In genomic region chr19:8632029-8632428, GRCm38 (mm10) we compare ENCODE assay signal across 27 mouse cellular contexts. TPM values are rescaled to one million over a fixed set of nuclear protein-coding genes. Genes with fewer than 3 reads are reported as not detected.
DNase-seq lines count a peak whose midpoint lies in the region; ATAC-seq and TF ChIP-seq lines count a peak whose summit lies in the region.
"Had no signal": no experiment of that assay in that cellular context is flagged by ENCODE, and none has a peak within 500 bp of the region (broad histone marks: within the 10 kb centered on the region; RNA-seq: fewer than 3 reads in every experiment).

No protein-coding gene starts in this region.

- TF ChIP-seq RAD21 in MEL (IDR thresholded peaks at IDR 0.05; ENCODE audit: low read depth, low read length) = no peak

- no peak overlapping the region for H3K4me3 ChIP-seq in liver, adult 2 months (ENCODE audit: insufficient read depth, low read depth, low read length)
- no peak overlapping the region for H3K4me3 ChIP-seq in liver, embryonic 11.5 days (ENCODE audit: low read depth, low read length)
- no peak overlapping the region for H3K4me3 ChIP-seq in MEL (ENCODE audit: control insufficient read depth in 1 of 2, insufficient read depth in 1 of 2, low read depth in 2 of 2, low read length in 2 of 2)
- H3K4me3 ChIP-seq in hindbrain, embryonic 10.5 days = no peak overlapping the region
- H3K4me3 ChIP-seq: embryonic facial prominence, embryonic 13.5 days; embryonic facial prominence, embryonic 15.5 days; erythroblast, embryonic 14.5 days; forebrain, embryonic 10.5 days; forebrain, embryonic 12.5 days had no signal

- H3K36me3 ChIP-seq in liver, adult 2 months (ENCODE audit: control insufficient read depth, insufficient read depth, low read length) = no peaks in the 10 kb centered on the region
- H3K36me3 ChIP-seq in liver, embryonic 11.5 days (ENCODE audit: control insufficient read depth, insufficient read depth, low read length) = no peaks in the 10 kb centered on the region
- H3K36me3 ChIP-seq in MEL (ENCODE audit: control insufficient read depth in 1 of 2, insufficient read depth in 2 of 2, low read length in 2 of 2) = no peaks in the 10 kb centered on the region
- no peaks in the 10 kb centered on the region for H3K36me3 ChIP-seq in hindbrain, embryonic 10.5 days
- H3K36me3 ChIP-seq: embryonic facial prominence, embryonic 13.5 days; embryonic facial prominence, embryonic 15.5 days; forebrain, embryonic 10.5 days; forebrain, embryonic 12.5 days had no signal

- H3K27ac ChIP-seq in liver, adult 2 months (replicated peaks; ENCODE audit: insufficient read depth, low read depth, low read length) = no peak overlapping the region
- no peak overlapping the region for H3K27ac ChIP-seq in liver, embryonic 11.5 days (ENCODE audit: low read depth, low read length)
- no peak overlapping the region for H3K27ac ChIP-seq in MEL (ENCODE audit: control insufficient read depth, low read depth, low read length)
- no peak overlapping the region for H3K27ac ChIP-seq in hindbrain, embryonic 10.5 days
- H3K27ac ChIP-seq: embryonic facial prominence, embryonic 13.5 days; embryonic facial prominence, embryonic 15.5 days; forebrain, embryonic 10.5 days; forebrain, embryonic 12.5 days had no signal

- H3K9me3 ChIP-seq in liver, embryonic 11.5 days (ENCODE audit: control insufficient read depth, low read length) = no peaks in the 10 kb centered on the region
- H3K9me3 ChIP-seq in MEL (replicated peaks; ENCODE audit: insufficient read depth, low read length) = no peaks in the 10 kb centered on the region
- no peaks in the 10 kb centered on the region; the same call in 1 of the 2 replicates for H3K9me3 ChIP-seq in hindbrain, embryonic 10.5 days
- H3K9me3 ChIP-seq: embryonic facial prominence, embryonic 13.5 days; embryonic facial prominence, embryonic 15.5 days; forebrain, embryonic 10.5 days; forebrain, embryonic 12.5 days had no signal

- H3K27me3 ChIP-seq in liver, adult 2 months (ENCODE audit: control insufficient read depth, insufficient read depth, low read length) = no peaks in the 10 kb centered on the region
- H3K27me3 ChIP-seq in liver, embryonic 11.5 days (replicated peaks; ENCODE audit: control insufficient read depth, insufficient read depth, low read length) = no peaks in the 10 kb centered on the region
- 0 out of 4 replicates have a peak, but pooled peaks cover 0 to 2% of the 10 kb centered on the region in 2 experiments for H3K27me3 ChIP-seq in MEL (ENCODE audit: control insufficient read depth in 1 of 2, insufficient read depth in 2 of 2, low read length in 2 of 2)
- H3K27me3 ChIP-seq in hindbrain, embryonic 10.5 days (ENCODE audit: insufficient read depth, poor library complexity, severe bottlenecking) = no peaks in the 10 kb centered on the region
- H3K27me3 ChIP-seq: embryonic facial prominence, embryonic 13.5 days; embryonic facial prominence, embryonic 15.5 days; forebrain, embryonic 12.5 days had no signal

- peak; percentile 16 for DNase-seq in liver, adult 2 months (ENCODE audit: extremely low read depth, low read depth, low spot score)
- no peak for DNase-seq in liver, embryonic 11.5 days (ENCODE audit: low spot score)
- peak; percentile 32 for DNase-seq in MEL (ENCODE audit: low read depth, low spot score)
- DNase-seq in MEL-GATA-1-ER (ENCODE audit: extremely low read depth, low read depth) = peak; percentile 7
- no peak for DNase-seq in spleen, postnatal 14 days (ENCODE audit: low spot score in 2 of 2)
- DNase-seq in cerebellum, adult 9-10 months = no peak
- no peak for DNase-seq in hindbrain, embryonic 10.5 days (ENCODE audit: low spot score)
- DNase-seq: adrenal gland, adult 2 months; adrenal gland, postnatal 10 days; adrenal gland, postnatal 25 days; cerebellum, adult 11-12 months; cerebellum, adult 2 months; cerebellum, adult 9-11 months; cerebellum, postnatal 14 days; cerebellum, postnatal 36 days; embryo, embryonic 11 days had no signal

- WGBS in liver, adult 2 months = 32% methylated on average over 1 of the region's 1 CpGs
- 72% methylated on average over 1 of the region's 1 CpGs for WGBS in liver, embryonic 11.5 days
- 80% methylated on average over 1 of the region's 1 CpGs for WGBS in hindbrain, embryonic 10.5 days

- no peak overlapping the region for H3K9ac ChIP-seq in liver, adult 2 months (ENCODE audit: low read depth, low read length)
- H3K9ac ChIP-seq in liver, embryonic 11.5 days (ENCODE audit: low read depth, low read length) = no peak overlapping the region
- H3K9ac ChIP-seq in MEL (ENCODE audit: control insufficient read depth, low read depth, low read length, poor library complexity, severe bottlenecking) = no peak overlapping the region
- H3K9ac ChIP-seq: embryonic facial prominence, embryonic 13.5 days; embryonic facial prominence, embryonic 15.5 days; forebrain, embryonic 12.5 days had no signal

- no peaks in the 10 kb centered on the region for H3K79me2 ChIP-seq in liver, adult 2 months (ENCODE audit: control insufficient read depth, insufficient read depth, low read length)
- no peaks in the 10 kb centered on the region for H3K79me2 ChIP-seq in MEL (ENCODE audit: control insufficient read depth, insufficient read depth, low read length, poor library complexity)

- TF ChIP-seq CTCF in liver, adult 2 months (IDR thresholded peaks at IDR 0.05; ENCODE audit: low read depth, low read length) = no peak
- no peak for TF ChIP-seq CTCF in MEL (IDR thresholded peaks at IDR 0.05 in 2 of 3, conservative IDR thresholded peaks at IDR 0.05 in 1 of 3; ENCODE audit: control insufficient read depth in 1 of 3, insufficient read depth in 1 of 3, low read depth in 2 of 3, low read length in 3 of 3, poor library complexity in 1 of 3, severe bottlenecking in 1 of 3)

- peaks cover 17% of the 10 kb centered on the region for H3K4me1 ChIP-seq in liver, adult 2 months (ENCODE audit: control insufficient read depth, insufficient read depth, low read length)
- H3K4me1 ChIP-seq in liver, embryonic 11.5 days (replicated peaks; ENCODE audit: control insufficient read depth, insufficient read depth, low read length) = no peaks in the 10 kb centered on the region
- H3K4me1 ChIP-seq in MEL (ENCODE audit: control insufficient read depth in 1 of 2, insufficient read depth in 2 of 2, low read length in 2 of 2) = no peaks in the 10 kb centered on the region; a peak in 2 of 4 replicates
- H3K4me1 ChIP-seq in hindbrain, embryonic 10.5 days (replicated peaks) = no peaks in the 10 kb centered on the region
- H3K4me1 ChIP-seq: embryonic facial prominence, embryonic 13.5 days; embryonic facial prominence, embryonic 15.5 days; forebrain, embryonic 10.5 days; forebrain, embryonic 12.5 days had no signal

- peak; percentile 19 to 26; a peak in 2 of 4 replicates for TF ChIP-seq EP300 in MEL (IDR thresholded peaks at IDR 0.05; ENCODE audit: low read depth in 1 of 2, low read length in 2 of 2)

- ATAC-seq in liver, embryonic 11.5 days (replicated peaks; ENCODE audit: low FRiP score) = no peak
- ATAC-seq in megakaryocyte progenitor cell, adult 5-6 weeks (replicated peaks; ENCODE audit: poor library complexity) = peak; percentile 68
- ATAC-seq: forebrain, embryonic 14.5 days; forebrain, embryonic 16.5 days had no signal

- TF ChIP-seq POLR2A in liver, adult 2 months (IDR thresholded peaks at IDR 0.05; ENCODE audit: extremely low read depth, insufficient read depth, low read length) = no peak
- TF ChIP-seq POLR2A in MEL (IDR thresholded peaks at IDR 0.05; ENCODE audit: control insufficient read depth in 1 of 2, insufficient read depth in 1 of 2, low read depth in 1 of 2, low read length in 2 of 2, poor library complexity in 1 of 2) = no peak

- H3K4me2 ChIP-seq in liver, embryonic 11.5 days = no peak overlapping the region
- H3K4me2 ChIP-seq: embryonic facial prominence, embryonic 13.5 days; embryonic facial prominence, embryonic 15.5 days; forebrain, embryonic 12.5 days had no signal

TF ChIP-seq in MEL, 35 proteins besides CTCF, POLR2A, EP300 and RAD21:
- TF ChIP-seq ZMIZ1 (IDR thresholded peaks at IDR 0.05; ENCODE audit: low read depth, low read length) (no peak), ETS1 (IDR thresholded peaks at IDR 0.05; ENCODE audit: low read depth, low read length) (peak; percentile 34; the same call in 1 of the 2 replicates), TCF12 (IDR thresholded peaks at IDR 0.05; ENCODE audit: low read depth, low read length) (peak; percentile 19; the same call in 1 of the 2 replicates)
TF ChIP-seq in MEL: peak in this region for 2.

RNA-seq across cellular contexts. Expression of gene Slc22a6, which starts 14.2 kb away (rescaled TPM):
- total RNA-seq in liver, adult 2 months (2014; rRNA removed) = not detected in 2 replicates
- polyA plus RNA-seq in liver, adult 2 months (2012; rRNA removed) = 0.02 TPM in 1 of 2 replicates, not detected in the other
- not detected in 2 replicates for polyA plus RNA-seq in liver, embryonic 11.5 days (2014; fragmentation: Nextera tagmentation; extraction: Ambion mirVana)
- not detected in 2 replicates for total RNA-seq in MEL (2012; rRNA removed)
- not detected for polyA plus RNA-seq in MEL (2012; ENCODE audit: insufficient read depth in 1 of 2, insufficient read length in 2 of 2, low read depth in 1 of 2, low replicate concordance in 2 of 2, missing spikeins in 1 of 2)
- not detected in 2 replicates for total RNA-seq in megakaryocyte progenitor cell, adult 5-6 weeks (2015)
- total RNA-seq in megakaryocyte progenitor cell, adult 5-6 weeks (2017) = not detected in 2 replicates
- polyA plus RNA-seq in hindbrain, embryonic 10.5 days (2016; fragmentation: Nextera tagmentation; extraction: Ambion mirVana) = 0.14 and 0.16 TPM in 2 replicates
- total RNA-seq: adrenal gland, adult 2 months; adrenal gland, postnatal 10 days; adrenal gland, postnatal 25 days; common myeloid progenitor, adult 5-6 weeks; ES-E14 had no signal
- polyA plus RNA-seq: adrenal gland, adult 2 months; C2C12; erythroblast, embryonic 14.5 days; forebrain, embryonic 10.5 days had no signal

RNA-seq across cellular contexts. Expression of gene Chrm1, which starts 31.6 kb away (rescaled TPM):
- 0.07 and 0.46 TPM in 2 replicates for total RNA-seq in liver, adult 2 months (2014; rRNA removed)
- polyA plus RNA-seq in liver, adult 2 months (2012; rRNA removed) = 0.36 and 0.50 TPM in 2 replicates
- polyA plus RNA-seq in liver, embryonic 11.5 days (2014; fragmentation: Nextera tagmentation; extraction: Ambion mirVana) = 0.12 TPM in 1 of 2 replicates, not detected in the other
- under 0.01 TPM in 1 of 2 replicates, not detected in the other for total RNA-seq in MEL (2012; rRNA removed)
- polyA plus RNA-seq in MEL (2012; ENCODE audit: insufficient read depth in 1 of 2, insufficient read length in 2 of 2, low read depth in 1 of 2, low replicate concordance in 2 of 2, missing spikeins in 1 of 2) = under 1 TPM in 1 of 2 experiments, not detected in 1; 0.01 TPM
- total RNA-seq in megakaryocyte progenitor cell, adult 5-6 weeks (2015) = 0.02 TPM in 1 of 2 replicates, not detected in the other
- not detected in 2 replicates for total RNA-seq in megakaryocyte progenitor cell, adult 5-6 weeks (2017)
- 0.05 TPM in 2 replicates for polyA plus RNA-seq in hindbrain, embryonic 10.5 days (2016; fragmentation: Nextera tagmentation; extraction: Ambion mirVana)
- total RNA-seq: common myeloid progenitor, adult 5-6 weeks had no signal
- polyA plus RNA-seq: C2C12; erythroblast, embryonic 14.5 days; forebrain, embryonic 10.5 days had no signal

RNA-seq across cellular contexts. Expression of gene Slc22a8, which starts 41.0 kb away (rescaled TPM):
- not detected in 2 replicates for total RNA-seq in liver, adult 2 months (2014; rRNA removed)
- polyA plus RNA-seq in liver, adult 2 months (2012; rRNA removed) = 0.02 TPM in 1 of 2 replicates, not detected in the other
- polyA plus RNA-seq in liver, embryonic 11.5 days (2014; fragmentation: Nextera tagmentation; extraction: Ambion mirVana) = 2.0 and 2.9 TPM in 2 replicates
- total RNA-seq in MEL (2012; rRNA removed) = not detected in 2 replicates
- not detected for polyA plus RNA-seq in MEL (2012; ENCODE audit: insufficient read depth in 1 of 2, insufficient read length in 2 of 2, low read depth in 1 of 2, low replicate concordance in 2 of 2, missing spikeins in 1 of 2)
- total RNA-seq in megakaryocyte progenitor cell, adult 5-6 weeks (2015) = not detected in 2 replicates
- total RNA-seq in megakaryocyte progenitor cell, adult 5-6 weeks (2017) = not detected in 2 replicates
- polyA plus RNA-seq in hindbrain, embryonic 10.5 days (2016; fragmentation: Nextera tagmentation; extraction: Ambion mirVana) = 0.09 and 0.21 TPM in 2 replicates
- total RNA-seq: common myeloid progenitor, adult 5-6 weeks; ES-E14 had no signal
- polyA plus RNA-seq: C2C12; embryonic facial prominence, embryonic 13.5 days; erythroblast, embryonic 14.5 days had no signal

Comparison
In these comparisons a context has a peak if more than half of its experiments do, and no peak if none do; other contexts are left out.
1. DNase-seq: peak in liver, adult 2 months (single experiment), MEL (single experiment) and MEL-GATA-1-ER (single experiment); none in liver, embryonic 11.5 days (single experiment), spleen, postnatal 14 days (0 of 2), cerebellum, adult 9-10 months (single experiment) and hindbrain, embryonic 10.5 days (single experiment).